Comparison of ENCODE assay signal across 12 mouse cellular contexts in the genomic region with DNA sequence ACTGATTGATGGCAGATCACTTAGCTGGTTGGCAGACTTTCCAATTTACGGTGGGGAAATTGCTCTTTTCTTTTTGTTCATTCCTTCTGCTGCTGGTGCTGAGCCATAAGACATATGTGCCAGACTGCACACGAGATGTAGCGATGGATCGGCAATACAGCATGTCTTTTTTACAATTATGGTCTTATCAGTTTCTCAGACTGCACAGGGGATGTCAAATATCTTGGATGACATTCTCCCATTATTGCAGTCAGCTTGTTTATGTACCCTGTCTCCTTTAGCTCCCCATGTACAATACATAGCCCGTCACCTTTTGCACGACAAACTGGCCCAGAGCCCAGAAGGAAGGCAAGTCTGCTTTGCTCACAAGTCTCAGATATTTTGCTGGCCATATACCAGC.
A peak's percentile ranks its signal among the peaks of the same experiment; 100 is the strongest.
DNase-seq lines count a peak whose midpoint lies in the region; ATAC-seq and TF ChIP-seq lines count a peak whose summit lies in the region.
"Had no signal": no experiment of that assay in that cellular context is flagged by ENCODE, and none has a peak within 500 bp of the region (broad histone marks: within the 10 kb centered on the region; RNA-seq: fewer than 3 reads in every experiment).

No protein-coding gene starts in this region.

- no peaks in the 10 kb centered on the region for H3K27me3 ChIP-seq in forebrain, embryonic 15.5 days
- H3K27me3 ChIP-seq in forebrain, embryonic 11.5 days (ENCODE audit: control insufficient read depth, insufficient read depth, low read length) = no peaks in the 10 kb centered on the region
- H3K27me3 ChIP-seq in lung, embryonic 16.5 days (ENCODE audit: control insufficient read depth, insufficient read depth, low read depth, low read length) = no peaks in the 10 kb centered on the region
- H3K27me3 ChIP-seq in hindbrain, postnatal 0 days (ENCODE audit: insufficient read depth, low read length) = no peaks in the 10 kb centered on the region
- no peaks in the 10 kb centered on the region for H3K27me3 ChIP-seq in neural tube, embryonic 14.5 days (ENCODE audit: control insufficient read depth, insufficient read depth, low read length)
- H3K27me3 ChIP-seq: liver, embryonic 12.5 days had no signal

- no peaks in the 10 kb centered on the region for H3K9me3 ChIP-seq in forebrain, embryonic 15.5 days
- H3K9me3 ChIP-seq in forebrain, embryonic 11.5 days (ENCODE audit: control insufficient read depth, low read length) = no peaks in the 10 kb centered on the region
- no peaks in the 10 kb centered on the region for H3K9me3 ChIP-seq in lung, embryonic 16.5 days (ENCODE audit: control insufficient read depth, low read length)
- no peaks in the 10 kb centered on the region for H3K9me3 ChIP-seq in hindbrain, postnatal 0 days (ENCODE audit: low read length)
- H3K9me3 ChIP-seq in neural tube, embryonic 14.5 days (ENCODE audit: control insufficient read depth, low read length) = no peaks in the 10 kb centered on the region
- H3K9me3 ChIP-seq: liver, embryonic 12.5 days had no signal

- ATAC-seq in forebrain, embryonic 15.5 days (replicated peaks) = peak; percentile 90
- no peak for ATAC-seq in forebrain, embryonic 11.5 days (replicated peaks; ENCODE audit: low FRiP score)
- ATAC-seq in lung, embryonic 16.5 days (ENCODE audit: low read depth) = peak; percentile 87
- ATAC-seq in hindbrain, postnatal 0 days = no peak
- ATAC-seq in neural tube, embryonic 14.5 days (ENCODE audit: low read depth) = no peak
- ATAC-seq: intestine, postnatal 0 days; liver, embryonic 12.5 days had no signal

- no peak for TF ChIP-seq CTCF in hindbrain, postnatal 0 days (IDR thresholded peaks at IDR 0.05; ENCODE audit: low read depth)

- H3K4me2 ChIP-seq in forebrain, embryonic 15.5 days (replicated peaks) = peak overlapping the region; percentile 32
- no peak overlapping the region for H3K4me2 ChIP-seq in forebrain, embryonic 11.5 days (ENCODE audit: low read depth, low read length, severe bottlenecking)
- no peak overlapping the region for H3K4me2 ChIP-seq in lung, embryonic 16.5 days (ENCODE audit: low read depth, low read length)
- peak overlapping the region; percentile 38 for H3K4me2 ChIP-seq in hindbrain, postnatal 0 days (ENCODE audit: low read depth, low read length)
- 0 out of 2 replicates have a peak overlapping the region, but pooled peaks have one; percentile 11 for H3K4me2 ChIP-seq in neural tube, embryonic 14.5 days (ENCODE audit: low read depth, low read length)
- H3K4me2 ChIP-seq: liver, embryonic 12.5 days had no signal

- peak overlapping the region; percentile 81 for H3K27ac ChIP-seq in forebrain, embryonic 15.5 days (replicated peaks)
- no peak overlapping the region for H3K27ac ChIP-seq in forebrain, embryonic 11.5 days (ENCODE audit: low read depth, low read length)
- H3K27ac ChIP-seq in lung, embryonic 16.5 days (ENCODE audit: low read length) = no peak overlapping the region
- H3K27ac ChIP-seq in hindbrain, postnatal 0 days = no peak overlapping the region
- peak overlapping the region; percentile 16; the same call in 1 of the 2 replicates for H3K27ac ChIP-seq in neural tube, embryonic 14.5 days (ENCODE audit: low read depth, low read length)
- H3K27ac ChIP-seq: liver, embryonic 12.5 days had no signal

- H3K4me1 ChIP-seq in forebrain, embryonic 15.5 days = peaks cover 8% of the 10 kb centered on the region
- H3K4me1 ChIP-seq in forebrain, embryonic 11.5 days (replicated peaks; ENCODE audit: control insufficient read depth, insufficient read depth, low read length) = no peaks in the 10 kb centered on the region
- no peaks in the 10 kb centered on the region; the same call in 1 of the 2 replicates for H3K4me1 ChIP-seq in lung, embryonic 16.5 days (replicated peaks; ENCODE audit: control insufficient read depth, insufficient read depth, low read length)
- H3K4me1 ChIP-seq in hindbrain, postnatal 0 days (ENCODE audit: insufficient read depth, low read length) = no peaks in the 10 kb centered on the region
- no peaks in the 10 kb centered on the region for H3K4me1 ChIP-seq in neural tube, embryonic 14.5 days (ENCODE audit: control insufficient read depth, insufficient read depth, low read length)
- H3K4me1 ChIP-seq: liver, embryonic 12.5 days had no signal

- no peaks in the 10 kb centered on the region for H3K36me3 ChIP-seq in forebrain, embryonic 15.5 days
- no peaks in the 10 kb centered on the region for H3K36me3 ChIP-seq in forebrain, embryonic 11.5 days (ENCODE audit: control insufficient read depth, insufficient read depth, low read length)
- H3K36me3 ChIP-seq in lung, embryonic 16.5 days (ENCODE audit: control insufficient read depth, insufficient read depth, low read length) = no peaks in the 10 kb centered on the region
- no peaks in the 10 kb centered on the region for H3K36me3 ChIP-seq in hindbrain, postnatal 0 days (ENCODE audit: insufficient read depth, low read length)
- H3K36me3 ChIP-seq in neural tube, embryonic 14.5 days (ENCODE audit: control insufficient read depth, insufficient read depth, low read length) = no peaks in the 10 kb centered on the region
- H3K36me3 ChIP-seq: liver, embryonic 12.5 days had no signal

- peak overlapping the region; percentile 15; the same call in 1 of the 2 replicates for H3K4me3 ChIP-seq in forebrain, embryonic 15.5 days
- H3K4me3 ChIP-seq in forebrain, embryonic 11.5 days (ENCODE audit: low read depth, low read length) = no peak overlapping the region
- H3K4me3 ChIP-seq in lung, embryonic 16.5 days (ENCODE audit: low read length) = no peak overlapping the region
- peak overlapping the region; percentile 7; the same call in 1 of the 2 replicates for H3K4me3 ChIP-seq in hindbrain, postnatal 0 days (ENCODE audit: low read length)
- H3K4me3 ChIP-seq in neural tube, embryonic 14.5 days (ENCODE audit: low read depth, low read length) = no peak overlapping the region
- H3K4me3 ChIP-seq: liver, embryonic 12.5 days; myocyte had no signal

- no peak overlapping the region for H3K9ac ChIP-seq in forebrain, embryonic 15.5 days (replicated peaks)
- H3K9ac ChIP-seq in forebrain, embryonic 11.5 days (ENCODE audit: low read length) = no peak overlapping the region
- H3K9ac ChIP-seq in lung, embryonic 16.5 days (ENCODE audit: low read length) = no peak overlapping the region
- H3K9ac ChIP-seq in hindbrain, postnatal 0 days (replicated peaks; ENCODE audit: low read length) = no peak overlapping the region
- H3K9ac ChIP-seq in neural tube, embryonic 14.5 days (replicated peaks; ENCODE audit: low read depth, low read length) = no peak overlapping the region
- H3K9ac ChIP-seq: liver, embryonic 12.5 days had no signal

- WGBS in forebrain, embryonic 15.5 days = 16% methylated on average over 6 of the region's 6 CpGs
- WGBS in forebrain, embryonic 11.5 days = 82% methylated on average over 6 of the region's 6 CpGs
- 32% methylated on average over 6 of the region's 6 CpGs for WGBS in lung, embryonic 16.5 days
- whole genome bisulfite sequencing in hindbrain, postnatal 0 days = 19% methylated on average over 6 of the region's 6 CpGs
- WGBS in neural tube, embryonic 14.5 days = 35% methylated on average over 6 of the region's 6 CpGs

- DNase-seq in forebrain, embryonic 11.5 days (ENCODE audit: low spot score) = no peak
- DNase-seq in lung, postnatal 14 days = no peak
- peak; percentile 53 for DNase-seq in hindbrain, postnatal 0 days (ENCODE audit: low spot score)
- DNase-seq in MN1 (ENCODE audit: low spot score) = no peak
- DNase-seq: gastrocnemius, postnatal 36 days; retina, postnatal 1 day had no signal

Comparison
In these comparisons a context has a peak if more than half of its experiments do, and no peak if none do; other contexts are left out.
1. ATAC-seq: peak in forebrain, embryonic 15.5 days (single experiment) and lung, embryonic 16.5 days (single experiment); none in forebrain, embryonic 11.5 days (single experiment), hindbrain, postnatal 0 days (single experiment) and neural tube, embryonic 14.5 days (single experiment).
2. H3K27ac ChIP-seq: peak in forebrain, embryonic 15.5 days (single experiment) and neural tube, embryonic 14.5 days (single experiment); none in forebrain, embryonic 11.5 days (single experiment), lung, embryonic 16.5 days (single experiment) and hindbrain, postnatal 0 days (single experiment).
3. H3K4me2 ChIP-seq: peak in forebrain, embryonic 15.5 days (single experiment), hindbrain, postnatal 0 days (single experiment) and neural tube, embryonic 14.5 days (single experiment); none in forebrain, embryonic 11.5 days (single experiment) and lung, embryonic 16.5 days (single experiment).
4. H3K4me3 ChIP-seq: peak in forebrain, embryonic 15.5 days (single experiment) and hindbrain, postnatal 0 days (single experiment); none in forebrain, embryonic 11.5 days (single experiment), lung, embryonic 16.5 days (single experiment) and neural tube, embryonic 14.5 days (single experiment).